Mouse (Mus musculus) urinary bladder, postnatal 36 days (tissue): ENCODE results near the gene Eya2.
A peak's percentile ranks its signal among the peaks of the same experiment; 100 is the strongest.
"Not testable (repeated sequence)": the region's sequence is repeated elsewhere in the genome, so short reads cannot be mapped to it uniquely, and the experiment has no call there.

ENCODE experiments used
- DNase-seq, 2 experiments: peaks; one replicate each; pipeline ENCODE4 v3.0.0; 2022; ENCODE audit warnings: low spot score in 2 of 2, mixed read lengths in 1 of 2

The Eya2 gene

DNA sequence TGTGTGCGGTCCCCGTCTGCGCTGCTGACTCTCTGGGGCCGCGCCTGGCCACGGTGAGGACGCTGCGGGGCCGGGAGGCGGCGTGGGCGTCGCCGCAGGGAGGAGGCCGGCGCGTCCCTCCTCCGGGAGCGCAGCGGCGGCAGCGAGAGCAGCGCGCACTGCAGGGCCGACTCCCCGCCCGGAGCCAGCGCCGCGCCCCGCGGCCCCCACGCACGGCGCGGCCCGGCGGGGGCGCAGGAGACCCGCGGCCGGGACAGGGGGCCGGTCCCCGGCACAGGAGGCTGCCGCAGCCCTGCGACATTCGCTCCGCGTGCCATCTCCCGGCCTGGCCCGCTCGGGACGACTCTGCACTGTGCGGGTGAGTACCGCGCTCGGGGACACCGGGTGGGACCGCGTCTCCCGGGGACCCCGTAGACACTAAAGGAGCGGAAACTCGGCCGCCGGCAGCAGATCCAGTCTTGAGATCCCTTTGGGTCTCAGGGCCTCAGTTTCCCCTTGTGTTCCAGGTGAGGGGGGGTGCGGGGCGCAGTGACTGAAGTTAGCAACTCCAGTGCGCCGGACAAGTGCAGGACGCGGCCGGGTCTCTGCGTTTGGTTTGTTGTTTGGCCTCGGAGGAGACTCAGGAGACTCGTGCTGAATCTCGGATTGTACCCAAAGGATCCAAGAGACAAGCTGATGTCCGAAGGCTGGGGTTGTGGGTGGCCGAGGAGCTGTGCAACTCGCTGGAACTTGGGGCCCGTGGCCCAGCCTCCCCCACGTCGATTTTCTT, at the start of gene Eya2:
Gene Eya2, plus strand, starts transcription at position 126 of the 769 bp plus-strand sequence.
- DNase-seq = no peak

GRCm38 (mm10) chr2:165545687-165546086, 49.1 kb upstream of the Eya2 start:
- no peak for DNase-seq

DNA sequence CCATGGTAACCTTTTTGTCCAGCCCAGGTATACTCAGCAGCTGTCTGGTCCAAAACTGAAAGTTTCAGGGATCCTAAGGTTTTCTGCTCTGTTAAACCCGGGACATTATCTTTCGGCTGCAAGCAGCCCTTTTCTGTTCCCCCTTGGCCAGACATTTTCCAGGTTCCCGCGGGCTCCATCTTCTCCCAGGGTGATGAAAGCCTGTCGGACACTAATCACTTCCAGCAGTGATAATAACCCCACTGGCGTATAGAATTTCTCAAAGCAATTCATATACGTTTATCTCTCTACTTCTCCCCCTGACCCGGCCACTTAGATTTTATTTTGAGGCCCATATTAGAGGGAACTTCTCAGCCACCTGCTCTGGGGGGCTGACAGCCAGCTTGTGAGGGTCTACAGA, 48.5 kb upstream of the Eya2 start:
- DNase-seq = no peak

DNA sequence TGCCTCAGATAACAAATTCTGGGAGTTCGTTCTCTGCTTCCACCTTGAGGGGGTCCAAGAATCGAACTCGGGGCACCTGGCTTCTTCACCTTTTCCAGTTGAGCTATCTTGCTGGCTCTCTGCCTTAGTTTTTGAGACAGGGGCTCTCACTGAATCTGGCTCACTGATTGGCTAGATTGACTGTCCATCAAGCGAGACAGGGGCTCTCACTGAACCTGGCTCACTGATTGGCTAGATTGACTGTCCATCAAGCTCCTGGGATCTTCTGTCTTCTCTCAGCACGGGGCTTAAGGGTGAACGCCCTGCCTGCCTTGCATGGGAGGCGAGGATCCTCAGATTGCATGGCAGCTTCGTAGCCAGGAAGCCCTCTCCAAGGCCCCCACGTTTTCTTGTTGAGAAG, 47.4 kb upstream of the Eya2 start:
- peak in 1 of 2 experiments; percentile 9 for DNase-seq

DNA sequence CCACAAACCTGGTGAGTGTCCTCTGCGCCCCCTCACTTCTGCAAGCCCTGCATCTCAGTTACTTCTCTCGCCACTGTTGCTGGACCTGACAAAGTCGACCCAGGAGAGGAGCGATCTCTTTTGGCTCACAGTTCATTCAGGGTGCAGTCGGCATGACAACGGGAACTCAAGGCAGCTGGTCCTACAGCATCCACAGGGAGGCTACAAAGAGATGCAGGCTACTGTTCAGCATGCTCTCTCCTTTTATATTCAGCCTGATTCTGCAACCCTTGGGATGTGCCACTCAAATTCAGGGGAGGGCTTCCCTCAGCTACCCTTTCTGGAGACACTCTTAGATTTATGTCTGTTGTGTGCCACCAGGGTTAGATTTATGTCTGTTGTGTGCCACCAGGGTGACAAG, 46.2 kb upstream of the Eya2 start:
- DNase-seq = no peak

DNA sequence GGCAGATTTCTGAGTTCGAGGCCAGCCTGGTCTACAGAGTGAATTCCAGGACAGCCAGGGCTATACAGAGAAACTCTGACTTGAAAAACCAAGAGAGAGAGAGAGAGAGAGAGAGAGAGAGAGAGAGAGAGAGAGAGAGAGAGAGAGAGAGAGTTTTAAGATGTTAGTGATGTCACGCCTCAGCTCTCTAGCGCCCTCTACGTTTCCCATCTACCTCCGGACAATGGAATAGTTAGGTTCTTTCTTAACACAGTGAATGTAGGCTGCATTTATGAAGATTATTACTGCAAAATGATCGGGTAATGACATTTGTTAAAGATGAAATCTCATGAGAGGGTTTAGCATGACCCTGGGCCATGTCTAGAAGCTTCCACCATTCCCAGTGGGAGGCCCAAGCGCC, 44.4 kb upstream of the Eya2 start:
- not testable (repeated sequence) for DNase-seq

DNA sequence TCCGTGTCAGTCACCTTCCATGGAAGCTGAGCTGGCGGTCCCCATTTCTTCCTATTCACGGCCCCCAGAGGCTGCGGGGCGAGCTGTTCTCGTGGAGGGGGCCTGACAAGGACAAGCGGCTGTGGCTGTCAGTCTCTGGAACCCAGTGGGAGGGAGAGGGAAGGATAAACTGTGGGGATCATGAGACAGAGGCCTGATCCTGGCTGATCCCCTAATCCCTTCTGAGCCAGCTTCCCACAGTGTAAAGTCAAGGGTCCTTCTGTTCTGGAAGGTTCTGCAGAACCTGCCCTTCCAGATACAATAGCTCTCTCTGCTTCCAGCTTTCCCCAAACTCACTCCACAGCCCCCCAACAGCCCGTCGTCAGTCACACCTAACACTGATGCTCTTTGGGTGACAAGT, 40.8 kb upstream of the Eya2 start:
- DNase-seq = no peak

DNA sequence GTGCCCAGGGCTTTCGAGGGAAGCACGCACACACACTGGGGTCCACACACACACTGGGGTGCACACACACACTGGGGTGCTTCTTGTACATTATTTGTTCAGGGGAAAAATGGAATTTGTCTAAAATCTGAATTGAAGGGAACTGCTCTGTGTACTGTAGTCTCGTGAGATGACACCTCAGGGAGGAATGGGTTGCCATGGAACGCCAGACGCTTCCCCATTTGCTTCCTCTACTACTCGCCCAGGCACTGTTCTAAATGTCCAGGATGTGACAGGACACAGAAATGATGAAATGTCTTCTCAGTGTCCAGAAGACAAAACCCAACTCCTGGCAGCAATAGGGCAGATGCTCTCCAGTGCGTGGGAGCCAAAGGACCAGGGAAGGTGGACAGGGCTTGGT, 37.6 kb upstream of the Eya2 start:
- no peak for DNase-seq

GRCm38 (mm10) chr2:165558916-165559315, 35.9 kb upstream of the Eya2 start:
- DNase-seq = no peak

DNA sequence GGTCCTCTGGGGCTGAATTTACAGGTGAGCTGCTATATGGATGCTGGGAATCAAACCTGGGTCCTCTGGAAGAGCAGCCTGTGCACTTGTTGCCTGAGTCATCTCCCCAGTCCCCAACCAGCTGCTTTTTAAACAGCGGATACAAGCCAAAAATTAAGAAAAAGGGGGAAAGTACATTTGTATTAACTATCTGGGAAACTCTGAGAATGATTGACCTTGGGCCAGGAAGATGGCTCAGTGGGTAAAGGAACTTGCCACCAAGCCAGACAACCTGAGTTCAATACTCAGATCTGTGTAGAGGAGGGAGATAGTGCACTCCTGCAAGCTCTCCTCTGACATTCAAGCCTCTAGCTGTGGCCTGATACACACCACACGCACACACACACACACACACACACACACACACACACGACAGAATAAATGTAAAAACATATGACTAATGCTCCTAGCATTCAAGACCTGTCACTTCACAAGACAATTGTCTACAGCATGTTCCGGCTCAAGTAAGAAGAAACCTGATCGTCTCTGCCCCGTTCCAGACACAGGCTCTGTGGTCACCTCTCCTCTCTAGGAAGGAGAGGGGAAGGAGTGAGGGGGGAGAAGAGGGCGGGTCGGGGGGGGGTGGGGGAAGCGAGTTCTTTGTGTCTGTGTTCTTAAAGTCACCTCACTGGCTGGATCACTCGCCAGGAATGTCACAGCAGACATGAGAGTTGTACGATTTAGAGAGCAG, 35.2 kb upstream of the Eya2 start:
- DNase-seq = no peak

GRCm38 (mm10) chr2:165561861-165562260, 33.0 kb upstream of the Eya2 start:
- DNase-seq = no peak

GRCm38 (mm10) chr2:165563298-165564058, 31.4 kb upstream of the Eya2 start:
- peak; percentile 15 to 20 for DNase-seq

DNA sequence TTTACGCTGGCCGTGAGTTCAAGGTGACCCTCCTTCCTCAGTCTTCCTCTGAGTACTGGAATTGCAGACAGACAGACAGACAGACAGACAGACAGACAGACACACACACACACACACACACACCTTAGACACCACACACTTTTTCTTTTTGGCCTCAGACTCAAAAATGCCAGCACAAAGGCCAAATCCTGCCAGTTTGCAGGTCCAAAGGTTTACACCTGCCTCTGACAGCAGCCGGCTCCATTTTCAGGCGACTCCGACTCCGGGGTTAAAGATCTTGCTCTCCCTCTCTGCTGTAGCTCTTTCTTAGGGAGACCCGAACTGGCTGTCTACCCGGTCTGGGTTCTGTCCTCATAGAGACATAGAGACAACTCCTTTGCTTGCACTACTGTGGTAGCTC, 30.7 kb upstream of the Eya2 start:
- DNase-seq = no peak

- DNase-seq = no peak
Observed at GRCm38 (mm10) chr2:165564620-165565019, 30.2 kb upstream of the Eya2 start.

DNA sequence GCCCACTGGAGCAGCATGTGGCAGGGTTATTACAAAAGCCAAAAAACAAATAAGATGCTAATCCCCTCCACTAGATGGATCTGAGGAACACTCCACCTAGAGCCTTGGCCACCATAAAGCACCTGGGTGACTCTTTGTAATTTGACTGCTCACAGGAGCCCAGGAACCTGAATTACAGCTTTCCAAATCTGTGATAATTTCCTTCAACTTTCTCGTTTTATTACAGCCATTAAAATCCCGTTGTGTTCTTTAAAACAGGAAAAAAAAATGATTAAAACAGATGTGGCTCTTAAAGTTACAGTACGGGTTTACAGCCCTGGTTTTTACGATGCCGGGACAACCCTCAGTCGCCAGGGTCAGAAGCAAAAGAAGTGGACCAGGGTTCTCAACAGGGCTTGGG, 27.9 kb upstream of the Eya2 start:
- no peak for DNase-seq

GRCm38 (mm10) chr2:165567820-165568219, 27.0 kb upstream of the Eya2 start:
- DNase-seq = no peak

GRCm38 (mm10) chr2:165568911-165569310, 25.9 kb upstream of the Eya2 start:
- DNase-seq = no peak

- no peak for DNase-seq
Observed at GRCm38 (mm10) chr2:165571216-165571778, 23.5 kb upstream of the Eya2 start.

DNA sequence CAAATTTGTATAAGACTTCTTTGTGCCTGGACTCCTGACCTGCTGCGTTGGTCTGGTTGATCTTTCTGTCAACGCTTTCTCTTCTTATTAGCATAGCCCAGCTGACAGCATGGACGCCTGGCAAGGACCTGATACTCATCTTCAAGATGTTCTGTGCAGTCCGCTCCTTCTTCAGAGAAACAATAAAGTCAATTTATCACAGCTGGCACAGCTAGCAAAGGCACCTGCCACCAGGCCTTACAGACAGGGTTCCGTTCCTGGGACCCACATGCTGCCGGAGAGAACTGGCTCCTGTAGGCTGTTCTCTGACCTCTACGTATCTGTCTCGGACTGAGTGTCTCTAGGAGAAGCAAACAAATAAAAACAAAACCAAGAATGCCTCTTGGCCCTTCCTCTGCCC, 11.8 kb upstream of the Eya2 start:
- DNase-seq = no peak

- no peak for DNase-seq
Observed at GRCm38 (mm10) chr2:165583518-165583917, 11.3 kb upstream of the Eya2 start.

DNA sequence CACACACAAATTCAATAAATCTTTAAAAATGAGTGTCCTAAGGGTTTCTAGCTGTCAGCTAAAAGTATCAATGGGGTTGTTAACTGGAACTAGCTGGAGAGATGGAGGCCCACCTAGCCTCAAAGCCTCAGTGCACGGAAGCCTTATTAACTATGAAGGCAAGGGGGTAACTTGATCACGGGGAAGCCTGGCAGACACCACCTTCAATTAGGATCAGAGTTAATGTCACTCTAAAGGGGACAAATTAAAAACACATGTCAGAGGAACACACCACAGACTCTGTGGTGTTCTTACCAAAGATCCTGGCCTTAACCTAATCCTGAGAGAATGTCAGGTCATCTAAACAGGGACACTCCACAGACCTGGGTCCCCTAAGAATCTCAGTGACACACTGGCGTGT, 10.3 kb upstream of the Eya2 start:
- DNase-seq = no peak

DNA sequence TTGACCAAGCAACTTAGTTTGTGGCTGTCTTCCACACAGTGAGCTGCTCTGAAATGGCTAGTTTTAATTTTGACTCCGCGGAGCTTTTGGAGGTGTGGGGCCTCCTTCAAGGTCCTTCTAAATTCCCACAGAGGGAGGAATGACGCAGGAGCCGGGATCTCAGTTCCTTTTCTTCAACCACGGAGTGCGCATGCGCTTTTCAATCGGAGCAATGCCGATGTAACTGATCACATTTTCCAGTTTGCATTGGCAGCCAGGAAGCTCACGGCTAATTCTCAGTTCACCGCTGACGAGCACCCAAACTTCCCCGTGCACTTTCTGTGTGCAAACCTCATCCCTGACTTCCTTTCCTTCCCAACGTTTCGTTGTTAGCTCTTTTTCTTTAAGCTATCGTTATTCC, 4.1 kb upstream of the Eya2 start:
- DNase-seq = no peak
